Mouse (Mus musculus) forebrain, embryonic 15.5 days (tissue): ENCODE results near the gene Exosc5. TPM values are rescaled to one million over a fixed set of nuclear protein-coding genes. Genes with fewer than 3 reads are reported as not detected.
A peak's percentile ranks its signal among the peaks of the same experiment; 100 is the strongest.

ENCODE experiments used
- ATAC-seq: fragments of 200-750 bp; cut with Nextera tagmentation; replicated peaks from 2 replicates; pipeline ENCODE4 v1.8.0; 2017; ENCODE audit warnings: mild to moderate bottlenecking, moderate TSS enrichment, moderate library complexity
- H3K27ac ChIP-seq: fragments of 300-500 bp; sonication (generic); replicated peaks from 2 replicates; pipeline ENCODE4 v1.5.1; 2015; ENCODE audit warnings: mild to moderate bottlenecking, inconsistent platforms
- H3K27me3 ChIP-seq: fragments of 300-500 bp; sonication (generic); 2 replicates; pipeline ENCODE4 v1.6.1; 2015; ENCODE audit warnings: inconsistent platforms
- H3K36me3 ChIP-seq: fragments of 300-500 bp; sonication (generic); 2 replicates; pipeline ENCODE4 v1.6.1; 2015; ENCODE audit warnings: mild to moderate bottlenecking, inconsistent platforms
- H3K4me1 ChIP-seq: fragments of 300-500 bp; sonication (generic); 2 replicates; pipeline ENCODE4 v1.6.1; 2015; ENCODE audit warnings: inconsistent platforms
- H3K4me2 ChIP-seq: fragments of 300-500 bp; sonication (generic); replicated peaks from 2 replicates; pipeline ENCODE4 v1.6.1; 2015; ENCODE audit warnings: mild to moderate bottlenecking, inconsistent platforms
- H3K4me3 ChIP-seq: fragments of 300-500 bp; sonication (generic); 2 replicates; pipeline ENCODE4 v1.5.1; 2015; ENCODE audit warnings: mild to moderate bottlenecking, inconsistent platforms
- H3K9ac ChIP-seq: fragments of 300-500 bp; sonication (generic); replicated peaks from 2 replicates; pipeline ENCODE4 v1.6.1; 2015; ENCODE audit warnings: mild to moderate bottlenecking, inconsistent platforms
- H3K9me3 ChIP-seq: fragments of 300-500 bp; sonication (generic); 2 replicates; pipeline ENCODE4 v1.6.1; 2016; ENCODE audit warnings: inconsistent platforms
- WGBS: fragments of 180-500 bp; shearing (Covaris S2); methylation state at CpG from one replicate; pipeline ENCODE4 v1.1.7; 2015; ENCODE audit warnings: mixed read lengths; 5-methylcytosine and 5-hydroxymethylcytosine counted together
- polyA plus RNA-seq: library from polyadenylated mRNA; unstranded; fragments of >200 nt; fragmentation: Nextera tagmentation; extraction: Ambion mirVana; gene quantifications from 2 replicates; pipeline ENCODE4 v1.2.1, GENCODE M21; 2015

Exosc5 gene
- polyA plus RNA-seq, 1 experiment from 2014 or later, result 50.5 TPM

- no peak overlapping the region for H3K4me3 ChIP-seq
- H3K4me1 ChIP-seq, result peaks cover 23% of the 10 kb centered on the region
- H3K9ac ChIP-seq, result no peak overlapping the region
- H3K9me3 ChIP-seq, result no peaks in the 10 kb centered on the region
- no peak for ATAC-seq
- 69% methylated on average over 2 of the region's 2 CpGs for WGBS
- no peak overlapping the region for H3K4me2 ChIP-seq
- no peak overlapping the region for H3K27ac ChIP-seq
- H3K36me3 ChIP-seq, result peaks cover 4% of the 10 kb centered on the region; the same call in 1 of the 2 replicates
- H3K27me3 ChIP-seq, result peaks cover 23% of the 10 kb centered on the region
These were observed 12.7 kb downstream of the Exosc5 start for GRCm38 (mm10) chr7:25671686-25672085.

DNA sequence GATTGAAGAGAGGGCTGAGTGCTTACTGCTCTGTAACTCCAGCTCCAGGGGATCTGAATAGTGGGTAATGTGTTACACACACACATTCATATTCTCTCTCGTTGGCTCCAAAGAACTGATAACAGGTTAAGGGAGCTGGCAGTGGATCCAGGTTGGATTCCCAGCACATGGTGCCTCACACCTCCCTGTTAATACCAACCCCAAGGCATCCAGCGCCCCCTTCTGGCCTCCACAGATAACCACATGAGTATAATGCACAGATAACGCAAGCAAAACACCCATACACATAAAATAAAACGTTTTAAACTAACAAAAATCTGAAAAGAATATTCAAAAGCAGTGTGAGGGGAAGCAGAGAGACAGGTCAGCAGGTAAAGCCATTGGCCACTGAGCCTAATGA, 13.5 kb downstream of the Exosc5 start:
- WGBS, result 54% methylated on average over 4 of the region's 4 CpGs
- H3K9me3 ChIP-seq, result no peaks in the 10 kb centered on the region
- no peak overlapping the region for H3K4me2 ChIP-seq

DNA sequence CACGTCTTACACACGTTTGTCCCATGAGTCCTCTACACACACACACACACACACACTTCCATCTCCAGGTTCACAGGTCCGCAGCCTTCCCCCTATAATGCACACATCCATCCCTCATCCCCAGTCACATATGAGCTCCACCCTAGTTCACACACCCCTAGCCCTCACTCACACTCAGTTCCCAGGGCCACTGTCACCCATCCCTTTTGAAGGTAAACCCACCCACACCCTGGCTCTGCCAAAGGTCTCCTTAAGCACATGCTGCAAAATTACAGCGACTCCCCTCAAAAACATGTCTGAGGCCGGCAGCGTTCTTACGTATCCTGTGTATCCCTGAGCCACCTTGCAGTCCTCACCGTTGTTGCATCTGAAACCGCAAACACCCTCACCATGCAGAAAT, 15.3 kb downstream of the Exosc5 start:
- WGBS, result 33% methylated on average over 9 of the region's 9 CpGs
- Histone ChIP-seq H3K9ac (peak overlapping the region; percentile 45), H3K27ac (no peak overlapping the region), H3K36me3 (no peaks in the 10 kb centered on the region), H3K4me2 (peak overlapping the region; percentile 55), H3K9me3 (no peaks in the 10 kb centered on the region), H3K4me1 (peaks cover 27% of the 10 kb centered on the region), H3K27me3 (peaks cover 23% of the 10 kb centered on the region), H3K4me3 (peak overlapping the region; percentile 41)
- ATAC-seq, result no peak

More for the DNA sequence above, 13.5 kb downstream of the Exosc5 start:
- peaks cover 23% of the 10 kb centered on the region for H3K27me3 ChIP-seq
- no peak overlapping the region for H3K9ac ChIP-seq
- no peak for ATAC-seq
- H3K4me1 ChIP-seq, result peaks cover 27% of the 10 kb centered on the region
- peaks cover 4% of the 10 kb centered on the region; the same call in 1 of the 2 replicates for H3K36me3 ChIP-seq
- H3K4me3 ChIP-seq, result no peak overlapping the region
- no peak overlapping the region for H3K27ac ChIP-seq

DNA sequence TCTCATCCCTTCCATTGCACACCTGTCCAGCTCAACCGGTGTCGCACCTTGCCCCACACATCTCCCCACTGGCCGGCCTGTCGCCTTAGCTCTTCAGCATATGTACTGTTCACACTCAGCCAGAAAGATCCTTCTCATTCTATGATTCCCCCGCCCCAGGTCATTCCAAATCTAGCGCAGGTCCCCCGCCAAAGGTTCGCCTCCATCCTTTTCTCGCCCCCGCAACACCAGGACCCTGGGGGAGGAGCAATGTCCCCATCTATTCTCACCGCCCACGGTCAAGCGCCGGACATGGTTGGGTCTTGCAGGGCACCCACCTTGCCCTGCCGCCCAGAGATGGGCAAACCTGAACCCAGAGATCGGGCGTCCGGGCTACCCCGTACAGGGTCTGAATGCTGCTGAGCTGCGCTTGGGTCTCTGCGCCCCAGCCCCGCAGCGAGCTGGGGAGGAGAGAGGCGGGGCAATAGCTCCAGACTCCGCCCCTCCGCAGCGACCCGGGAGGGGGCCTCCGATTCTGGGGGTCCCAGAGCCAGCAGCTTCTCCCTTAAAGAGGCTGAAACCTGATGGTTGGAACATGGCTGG, 15.8 kb downstream of the Exosc5 start, which contains the start of gene Tmem91:
Gene Tmem91, minus strand, starts transcription at position 448 of the 582 bp plus-strand sequence.
- 3% methylated on average over 29 of the region's 29 CpGs for WGBS
- Histone ChIP-seq H3K27ac (peak within 1 kb of the TSS; percentile 90; the same call in 1 of the 2 replicates), H3K4me2 (peak within 1 kb of the TSS; percentile 55), H3K4me3 (peak within 1 kb of the TSS; percentile 41), H3K4me1 (peaks cover 27% of the 10 kb centered on the region), H3K9me3 (no peaks in the 10 kb centered on the region), H3K36me3 (no peaks in the 10 kb centered on the region), H3K9ac (peak within 1 kb of the TSS; percentile 45), H3K27me3 (peaks cover 23% of the 10 kb centered on the region)
- ATAC-seq, result peak; percentile 34; the same call in 1 of the 2 replicates

- peak overlapping the region; percentile 55; the same call in 1 of the 2 replicates for H3K4me2 ChIP-seq
- H3K36me3 ChIP-seq, result no peaks in the 10 kb centered on the region
- H3K4me1 ChIP-seq, result peaks cover 33% of the 10 kb centered on the region
- no peak overlapping the region for H3K27ac ChIP-seq
- no peak overlapping the region for H3K9ac ChIP-seq
- H3K4me3 ChIP-seq, result peak overlapping the region; percentile 41; the same call in 1 of the 2 replicates
- no peak for ATAC-seq
- WGBS, result 49% methylated on average over 6 of the region's 6 CpGs
- H3K27me3 ChIP-seq, result peaks cover 23% of the 10 kb centered on the region
- no peaks in the 10 kb centered on the region for H3K9me3 ChIP-seq
These were observed 16.4 kb downstream of the Exosc5 start for GRCm38 (mm10) chr7:25675405-25675804.

- peaks cover 37% of the 10 kb centered on the region for H3K4me1 ChIP-seq
- no peaks in the 10 kb centered on the region for H3K9me3 ChIP-seq
- peak overlapping the region; percentile 9; the same call in 1 of the 2 replicates for H3K4me2 ChIP-seq
- peak overlapping the region; percentile 90 for H3K27ac ChIP-seq
- H3K36me3 ChIP-seq, result no peaks in the 10 kb centered on the region
- H3K27me3 ChIP-seq, result peaks cover 23% of the 10 kb centered on the region
- H3K4me3 ChIP-seq, result no peak overlapping the region
- peak; percentile 76 for ATAC-seq
- WGBS, result 34% methylated on average over 15 of the region's 15 CpGs
- no peak overlapping the region for H3K9ac ChIP-seq
These were observed 17.3 kb downstream of the Exosc5 start for GRCm38 (mm10) chr7:25676085-25676781.

- Histone ChIP-seq H3K27ac (peak overlapping the region; percentile 90), H3K4me3 (no peak overlapping the region), H3K9me3 (no peaks in the 10 kb centered on the region), H3K36me3 (no peaks in the 10 kb centered on the region), H3K4me1 (peaks cover 44% of the 10 kb centered on the region), H3K4me2 (0 out of 2 replicates have a peak overlapping the region, but pooled peaks have one; percentile 9), H3K27me3 (peaks cover 23% of the 10 kb centered on the region), H3K9ac (no peak overlapping the region)
- 86% methylated on average over 7 of the region's 7 CpGs for WGBS
- no peak for ATAC-seq
These were observed 18.0 kb downstream of the Exosc5 start for GRCm38 (mm10) chr7:25677013-25677412.

- no peak for ATAC-seq
- H3K4me3 ChIP-seq, result peak overlapping the region; percentile 69
- H3K27ac ChIP-seq, result peak overlapping the region; percentile 97; the same call in 1 of the 2 replicates
- peaks cover 1% of the 10 kb centered on the region for H3K27me3 ChIP-seq
- peak overlapping the region; percentile 64 for H3K4me2 ChIP-seq
- whole genome bisulfite sequencing, result 8% methylated on average over 6 of the region's 6 CpGs
- H3K9ac ChIP-seq, result peak overlapping the region; percentile 60
- no peaks in the 10 kb centered on the region for H3K36me3 ChIP-seq
- H3K9me3 ChIP-seq, result no peaks in the 10 kb centered on the region
- peaks cover 37% of the 10 kb centered on the region for H3K4me1 ChIP-seq
These were observed 21.0 kb downstream of the Exosc5 start for GRCm38 (mm10) chr7:25679971-25680370.

- Histone ChIP-seq H3K4me3 (peak within 1 kb of the TSS; percentile 69), H3K9me3 (no peaks in the 10 kb centered on the region), H3K27me3 (peaks cover 2% of the 10 kb centered on the region), H3K27ac (peak within 1 kb of the TSS; percentile 97), H3K4me2 (peak within 1 kb of the TSS; percentile 64), H3K9ac (peak within 1 kb of the TSS; percentile 60), H3K4me1 (peaks cover 30% of the 10 kb centered on the region), H3K36me3 (no peaks in the 10 kb centered on the region)
- ATAC-seq, result peak; percentile 92
- under 1% methylated on average over 46 of the region's 46 CpGs for WGBS
These were observed 21.7 kb downstream of the Exosc5 start, which contains the start of gene B9d2 for GRCm38 (mm10) chr7:25680514-25681258. Gene B9d2 (plus strand): TSS chr7:25680780.

DNA sequence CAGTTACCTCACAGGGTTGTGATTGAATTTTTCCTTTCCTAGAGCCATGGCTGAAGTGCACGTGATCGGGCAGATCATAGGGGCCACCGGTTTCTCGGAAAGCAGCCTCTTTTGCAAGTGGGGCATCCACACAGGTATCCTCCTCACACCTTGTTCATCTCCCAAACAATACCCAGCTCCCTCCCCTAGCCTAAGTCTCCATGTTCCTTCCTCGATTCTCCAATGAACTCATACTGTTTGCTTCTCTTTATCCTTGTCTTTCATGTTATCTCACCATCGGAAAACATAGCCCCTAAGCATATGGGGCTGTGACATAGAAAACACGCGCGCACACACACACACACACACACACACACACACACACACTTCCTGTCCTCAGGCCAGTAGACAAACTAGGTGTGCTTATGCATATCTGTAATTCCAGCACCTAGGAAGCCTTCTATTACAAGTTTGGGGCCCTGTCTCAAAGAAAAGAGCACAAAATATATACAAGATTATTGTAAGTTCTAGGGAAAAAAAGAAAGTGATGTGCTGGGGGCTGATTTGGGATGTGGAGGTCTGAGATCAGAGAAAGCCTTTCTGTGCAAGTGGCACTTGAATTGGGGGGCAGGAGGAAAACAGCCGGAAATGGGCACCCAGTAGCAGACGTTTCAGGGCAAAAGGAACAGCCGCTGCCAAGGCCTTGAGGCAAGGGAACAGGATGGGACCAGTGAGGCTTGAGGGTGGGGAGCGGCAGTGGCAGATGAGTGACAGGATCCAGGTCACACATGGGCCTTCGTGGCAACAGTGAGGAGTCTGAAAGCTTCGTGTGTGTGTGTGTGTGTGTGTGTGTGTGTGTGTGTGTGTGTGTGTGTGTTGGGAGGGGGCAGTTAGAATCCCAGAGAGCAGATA, 22.6 kb downstream of the Exosc5 start:
- WGBS, result 61% methylated on average over 15 of the region's 15 CpGs

More for the DNA sequence above, 22.6 kb downstream of the Exosc5 start:
- ATAC-seq, result peak; percentile 4; the same call in 1 of the 2 replicates
- H3K4me1 ChIP-seq, result peaks cover 23% of the 10 kb centered on the region
- peak overlapping the region; percentile 60; the same call in 1 of the 2 replicates for H3K9ac ChIP-seq
- peak overlapping the region; percentile 69 for H3K4me3 ChIP-seq
- peak overlapping the region; percentile 97 for H3K27ac ChIP-seq
- no peaks in the 10 kb centered on the region for H3K9me3 ChIP-seq
- H3K36me3 ChIP-seq, result no peaks in the 10 kb centered on the region
- H3K27me3 ChIP-seq, result peaks cover 11% of the 10 kb centered on the region
- H3K4me2 ChIP-seq, result peak overlapping the region; percentile 64
